Mouse (Mus musculus): ENCODE data around the gene Xrcc4. TPM values are rescaled to one million over a fixed set of nuclear protein-coding genes. Genes with fewer than 3 reads are reported as not detected.
"Not testable (repeated sequence)": the region's sequence is repeated elsewhere in the genome, so short reads cannot be mapped to it uniquely, and the experiment has no call there.

Gene Xrcc4
- 15.3 and 20.1 TPM in 2 replicates for total RNA-seq (2015)
- total RNA-seq (2017), result 16.2 and 24.3 TPM in 2 replicates

- ATAC-seq (replicated peaks; ENCODE audit: poor library complexity), result peak; percentile 98
Measured at GRCm38 (mm10) chr13:90088962-90089824, at the start of gene Xrcc4, which contains the start of gene Tmem167. Xrcc4 (minus strand) TSS chr13:90089608. Tmem167 (plus strand) TSS chr13:90089123.

- peak; percentile 98 for ATAC-seq (replicated peaks; ENCODE audit: poor library complexity)
Measured at GRCm38 (mm10) chr13:90136156-90136910, 46.9 kb upstream of the Xrcc4 start.

- no peak for ATAC-seq (replicated peaks; ENCODE audit: poor library complexity)
Measured at GRCm38 (mm10) chr13:90111681-90112080, 22.3 kb upstream of the Xrcc4 start.

- ATAC-seq (replicated peaks; ENCODE audit: poor library complexity), result not testable (repeated sequence)
Measured at GRCm38 (mm10) chr13:90108746-90109145, 19.3 kb upstream of the Xrcc4 start.

DNA sequence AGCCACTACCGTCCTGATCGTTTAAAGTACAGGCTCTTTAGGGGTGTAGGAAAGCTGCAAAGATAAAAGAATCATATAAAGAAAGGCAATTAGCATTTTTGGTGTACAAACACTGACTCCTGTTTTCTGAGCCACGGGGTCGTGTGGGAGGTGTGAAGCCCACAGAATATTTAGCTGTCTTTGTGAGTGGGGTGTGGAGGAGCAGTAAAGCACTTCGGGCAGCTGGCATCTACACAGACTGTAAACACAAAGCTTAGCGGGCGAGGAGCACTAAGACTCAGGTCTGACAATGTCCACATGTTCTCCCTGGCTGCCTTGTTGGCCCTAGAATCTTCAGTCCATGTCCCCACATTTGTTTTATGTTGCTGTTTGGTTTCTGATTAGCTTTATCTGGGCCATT is 16.7 kb upstream of the Xrcc4 start:
- ATAC-seq (replicated peaks; ENCODE audit: poor library complexity), result no peak

GRCm38 (mm10) chr13:90101514-90101913 is 12.1 kb upstream of the Xrcc4 start:
- ATAC-seq (replicated peaks; ENCODE audit: poor library complexity), result no peak

- no peak for ATAC-seq (replicated peaks; ENCODE audit: poor library complexity)
Measured at GRCm38 (mm10) chr13:90089825-90090183, 396 bp upstream of the Xrcc4 start.

DNA sequence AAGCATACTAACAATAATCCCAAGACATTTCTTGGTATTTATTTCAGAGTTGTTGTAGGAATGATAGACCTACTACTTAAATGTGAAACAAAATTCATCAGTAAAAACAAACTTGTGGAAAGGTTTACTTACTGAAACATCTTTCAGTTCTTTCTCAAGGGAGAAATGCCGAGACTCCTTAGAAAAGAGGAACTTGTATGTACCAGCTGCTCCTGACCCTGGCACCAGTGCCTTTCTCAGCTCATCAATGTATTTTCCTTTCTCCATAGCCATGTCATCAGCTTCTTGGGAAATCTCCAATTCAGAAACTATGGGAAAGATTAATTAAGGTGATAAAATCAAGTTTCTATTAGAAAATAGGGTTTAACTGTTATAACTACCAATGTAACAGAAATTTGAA is 27.5 kb downstream of the Xrcc4 start:
- peak; percentile 46; the same call in 1 of the 2 replicates for ATAC-seq (replicated peaks; ENCODE audit: poor library complexity)

DNA sequence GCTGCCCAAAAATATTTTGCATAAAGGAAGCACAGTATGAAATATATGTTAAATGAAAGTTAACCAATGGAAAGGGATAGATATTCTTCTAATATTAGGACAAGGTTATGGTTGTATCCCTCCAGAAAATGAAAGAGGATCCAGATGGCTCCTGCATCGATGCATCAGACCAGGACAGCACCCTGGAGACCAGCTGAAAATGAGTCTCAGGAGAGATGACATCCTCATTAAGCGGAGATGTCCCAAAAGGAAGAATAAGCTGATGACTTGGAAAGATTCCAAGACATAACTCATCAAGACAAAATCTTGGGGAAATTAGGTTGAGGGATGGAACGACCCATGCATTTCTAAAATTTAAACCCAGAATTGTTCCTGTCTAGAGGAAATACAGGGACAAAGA is 37.0 kb downstream of the Xrcc4 start:
- no peak for ATAC-seq (replicated peaks; ENCODE audit: poor library complexity)

- peak; percentile 85 for ATAC-seq (replicated peaks; ENCODE audit: poor library complexity)
Measured at GRCm38 (mm10) chr13:90051735-90052134, 37.7 kb downstream of the Xrcc4 start.

GRCm38 (mm10) chr13:90039613-90040012 is 49.8 kb downstream of the Xrcc4 start:
- no peak for ATAC-seq (replicated peaks; ENCODE audit: poor library complexity)

GRCm38 (mm10) chr13:90032977-90033376 is 56.4 kb downstream of the Xrcc4 start:
- no peak for ATAC-seq (replicated peaks; ENCODE audit: poor library complexity)

- ATAC-seq (replicated peaks; ENCODE audit: poor library complexity), result no peak
Measured at GRCm38 (mm10) chr13:90032523-90032922, 56.9 kb downstream of the Xrcc4 start.

DNA sequence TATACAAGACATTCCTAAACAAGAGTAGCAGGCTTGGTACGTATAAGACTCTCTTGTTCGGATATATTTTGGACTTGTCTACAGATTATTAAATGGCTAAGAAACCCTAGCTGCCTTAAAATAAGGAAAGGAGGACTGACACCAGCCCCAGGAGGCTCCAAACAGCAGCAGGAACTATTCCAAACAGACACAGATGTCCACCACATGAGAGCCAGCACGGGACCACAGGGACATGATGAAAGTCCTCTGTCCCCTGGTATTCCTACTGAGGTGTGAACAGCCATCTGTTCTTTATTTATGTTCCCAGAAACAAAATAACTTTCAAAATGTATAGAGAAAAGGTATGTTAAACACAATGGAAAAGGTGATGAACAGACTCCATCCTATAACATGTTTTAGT is 58.5 kb downstream of the Xrcc4 start:
- ATAC-seq (replicated peaks; ENCODE audit: poor library complexity), result no peak

DNA sequence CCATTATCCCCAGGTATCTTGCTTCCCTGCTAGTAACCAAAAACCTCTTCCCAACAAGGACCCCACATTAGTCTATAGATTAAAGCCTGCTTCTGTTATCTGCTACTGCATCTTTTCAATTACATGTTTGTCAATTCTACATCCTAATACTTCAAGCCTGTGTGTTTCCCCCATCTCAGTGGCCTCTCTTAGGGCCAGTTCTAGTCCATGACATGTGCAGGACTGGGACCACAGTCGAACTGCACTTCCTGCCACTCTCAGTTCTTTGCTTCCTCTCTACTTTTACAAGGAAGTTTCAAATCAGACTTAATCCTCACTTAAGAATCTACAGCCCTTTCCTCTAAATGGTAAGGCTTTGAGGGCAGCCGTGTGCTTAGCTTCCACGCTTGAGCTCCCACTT is 76.8 kb downstream of the Xrcc4 start:
- no peak for ATAC-seq (replicated peaks; ENCODE audit: poor library complexity)

- no peak for ATAC-seq (replicated peaks; ENCODE audit: poor library complexity)
Measured at GRCm38 (mm10) chr13:90012198-90012597, 77.2 kb downstream of the Xrcc4 start.

DNA sequence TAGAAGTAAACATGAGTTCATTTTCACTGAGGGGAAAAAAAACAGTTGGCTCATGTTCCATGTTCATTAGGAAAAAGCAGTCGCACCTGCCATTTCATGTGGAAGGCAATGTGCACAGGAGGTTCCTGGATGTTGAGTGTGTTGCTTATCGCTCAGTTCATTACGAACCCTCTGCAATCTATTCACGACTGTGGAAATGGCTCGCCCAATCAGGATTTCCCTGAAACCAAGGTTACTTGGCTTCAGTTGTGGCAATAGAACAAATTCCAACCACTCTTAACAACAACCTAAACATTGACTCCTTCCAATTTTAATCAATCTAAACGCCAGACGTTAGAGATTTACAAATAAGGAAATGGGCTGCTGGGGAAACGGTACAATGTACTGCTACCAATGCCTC is 78.3 kb downstream of the Xrcc4 start:
- no peak for ATAC-seq (replicated peaks; ENCODE audit: poor library complexity)

DNA sequence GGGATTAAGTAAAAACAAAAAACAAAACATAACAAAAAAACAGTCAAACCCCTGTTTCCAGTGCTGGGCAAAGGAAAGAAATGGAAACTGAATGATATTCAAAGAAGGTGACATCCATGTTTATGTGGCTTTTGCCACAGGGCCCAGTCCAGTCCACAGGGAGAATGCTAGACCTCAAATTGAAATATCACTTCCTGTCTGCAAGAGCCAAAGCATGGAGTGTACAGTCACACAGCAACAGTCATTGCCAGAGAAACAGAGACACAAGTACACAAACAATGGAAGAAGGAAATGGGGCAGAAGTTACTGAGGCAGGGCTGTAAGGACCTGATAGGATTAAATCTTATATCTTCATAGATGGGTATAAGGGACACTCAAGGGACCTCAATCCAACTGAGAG is 79.6 kb downstream of the Xrcc4 start:
- peak; percentile 69 for ATAC-seq (replicated peaks; ENCODE audit: poor library complexity)

GRCm38 (mm10) chr13:90005561-90005960 is 83.8 kb downstream of the Xrcc4 start:
- ATAC-seq (replicated peaks; ENCODE audit: poor library complexity), result no peak

GRCm38 (mm10) chr13:89997531-89997930 is 91.9 kb downstream of the Xrcc4 start:
- no peak for ATAC-seq (replicated peaks; ENCODE audit: poor library complexity)

- no peak for ATAC-seq (replicated peaks; ENCODE audit: poor library complexity)
Measured at GRCm38 (mm10) chr13:89986087-89986486, 103.3 kb downstream of the Xrcc4 start.

DNA sequence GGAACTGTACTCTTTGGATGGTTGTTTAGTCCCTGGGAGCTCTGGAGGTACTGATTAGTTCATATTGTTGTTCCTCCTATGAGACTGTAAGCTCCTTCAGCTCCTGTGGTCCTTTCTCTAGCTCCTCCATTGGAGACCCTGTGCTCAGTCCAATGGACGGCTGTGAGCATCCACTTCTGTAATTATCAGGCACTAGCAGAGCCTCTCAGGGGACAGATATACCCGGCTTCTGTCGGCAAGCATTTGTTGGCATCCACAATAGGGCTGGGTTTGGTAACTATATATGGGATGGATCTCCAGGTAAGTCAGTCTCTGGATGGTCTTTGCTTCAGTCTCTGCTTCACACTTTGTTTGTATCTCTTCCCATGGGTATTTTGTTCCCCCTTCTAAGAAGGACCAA is 118.5 kb downstream of the Xrcc4 start:
- no peak for ATAC-seq (replicated peaks; ENCODE audit: poor library complexity)
